Mouse (Mus musculus) cerebellum, adult (tissue): ENCODE data around the gene Nt5c2.

Experiments used
- ATAC-seq: cut with Nextera tagmentation; 2 replicates; pipeline ENCODE4 v1.9.2; 2017; ENCODE audit warnings: mild to moderate bottlenecking, moderate library complexity, mixed read lengths; ENCODE audit not compliant: insufficient number of reproducible peaks, low FRiP score, low TSS enrichment

Gene Nt5c2

GRCm38 (mm10) chr19:46969286-46969985 is 45.5 kb downstream of the Nt5c2 start:
- no peak for ATAC-seq

- no peak for ATAC-seq
Measured at GRCm38 (mm10) chr19:46968833-46969232, 46.1 kb downstream of the Nt5c2 start.

GRCm38 (mm10) chr19:46967861-46968260 is 47.1 kb downstream of the Nt5c2 start:
- no peak for ATAC-seq

GRCm38 (mm10) chr19:46966330-46966729 is 48.6 kb downstream of the Nt5c2 start:
- ATAC-seq = no peak

- no peak for ATAC-seq
Measured at GRCm38 (mm10) chr19:46965496-46965895, 49.5 kb downstream of the Nt5c2 start.

GRCm38 (mm10) chr19:46964353-46964752 is 50.6 kb downstream of the Nt5c2 start:
- no peak for ATAC-seq

GRCm38 (mm10) chr19:46963440-46963839 is 51.5 kb downstream of the Nt5c2 start:
- no peak for ATAC-seq

- no peak for ATAC-seq
Measured at GRCm38 (mm10) chr19:46962841-46963240, 52.1 kb downstream of the Nt5c2 start.

- peak; percentile 75 for ATAC-seq
Measured at GRCm38 (mm10) chr19:46962171-46962772, 52.7 kb downstream of the Nt5c2 start.

GRCm38 (mm10) chr19:46961652-46962051 is 53.3 kb downstream of the Nt5c2 start:
- peak; percentile 86 for ATAC-seq

- ATAC-seq = no peak
Measured at GRCm38 (mm10) chr19:46961047-46961651, 53.8 kb downstream of the Nt5c2 start.

- no peak for ATAC-seq
Measured at GRCm38 (mm10) chr19:46960101-46961046, 54.6 kb downstream of the Nt5c2 start.

- ATAC-seq = no peak
Measured at GRCm38 (mm10) chr19:46959536-46959935, 55.4 kb downstream of the Nt5c2 start.

- no peak for ATAC-seq
Measured at GRCm38 (mm10) chr19:46958566-46958965, 56.4 kb downstream of the Nt5c2 start.

GRCm38 (mm10) chr19:46957971-46958370 is 57.0 kb downstream of the Nt5c2 start:
- no peak for ATAC-seq

GRCm38 (mm10) chr19:46957001-46957400 is 58.0 kb downstream of the Nt5c2 start:
- no peak for ATAC-seq

GRCm38 (mm10) chr19:46956410-46956809 is 58.5 kb downstream of the Nt5c2 start:
- no peak for ATAC-seq

GRCm38 (mm10) chr19:46955630-46956029 is 59.3 kb downstream of the Nt5c2 start:
- no peak for ATAC-seq

- no peak for ATAC-seq
Measured at GRCm38 (mm10) chr19:46953536-46953935, 61.4 kb downstream of the Nt5c2 start.

GRCm38 (mm10) chr19:46952986-46953385 is 62.0 kb downstream of the Nt5c2 start:
- no peak for ATAC-seq

GRCm38 (mm10) chr19:46944341-46944740 is 70.6 kb downstream of the Nt5c2 start:
- no peak for ATAC-seq
